Mouse (Mus musculus) hindbrain, postnatal 0 days (tissue): ENCODE results near the gene Foxp1. TPM values are rescaled to one million over a fixed set of nuclear protein-coding genes. Genes with fewer than 3 reads are reported as not detected.

ENCODE experiments used
- ATAC-seq: fragments of 200-750 bp; cut with Nextera tagmentation; 2 replicates; pipeline ENCODE4 v1.8.0; 2017; ENCODE audit warnings: mild to moderate bottlenecking, moderate TSS enrichment, moderate library complexity
- DNase-seq: peaks from one replicate; pipeline ENCODE4 v3.0.0-alpha.2; 2015; ENCODE audit warnings: low spot score
- H3K27ac ChIP-seq: fragments of 300-500 bp; sonication (generic); 2 replicates; pipeline ENCODE4 v1.5.1; 2014; ENCODE audit warnings: mild to moderate bottlenecking
- H3K27me3 ChIP-seq: fragments of 300-500 bp; sonication (generic); 2 replicates; pipeline ENCODE4 v1.6.1; 2014; ENCODE audit warnings: low read length, mixed read lengths; ENCODE audit not compliant: insufficient read depth
- H3K36me3 ChIP-seq: fragments of 300-500 bp; sonication (generic); 2 replicates; pipeline ENCODE4 v1.6.1; 2014; ENCODE audit warnings: low read length, mixed read lengths; ENCODE audit not compliant: insufficient read depth
- H3K4me1 ChIP-seq: fragments of 300-500 bp; sonication (generic); 2 replicates; pipeline ENCODE4 v1.6.1; 2014; ENCODE audit warnings: antibody characterized with exemption, low read length, mixed read lengths; ENCODE audit not compliant: insufficient read depth
- H3K4me2 ChIP-seq: fragments of 300-500 bp; sonication (generic); 2 replicates; pipeline ENCODE4 v1.6.1; 2014; ENCODE audit warnings: low read depth, mild to moderate bottlenecking, low read length, moderate library complexity, mixed read lengths
- H3K4me3 ChIP-seq: fragments of 300-500 bp; sonication (generic); 2 replicates; pipeline ENCODE4 v1.5.1; 2014; ENCODE audit warnings: low read length
- H3K9ac ChIP-seq: fragments of 300-500 bp; sonication (generic); replicated peaks from 2 replicates; pipeline ENCODE4 v1.6.1; 2014; ENCODE audit warnings: mild to moderate bottlenecking, low read length, moderate library complexity, mixed read lengths
- H3K9me3 ChIP-seq: fragments of 300-500 bp; sonication (generic); 2 replicates; pipeline ENCODE4 v1.6.1; 2016; ENCODE audit warnings: low read length, mixed read lengths
- CTCF ChIP-seq: IDR thresholded peaks from 2 replicates; pipeline ENCODE4 v1.5.1; 2016; ENCODE audit warnings: antibody characterized with exemption, control low read depth, low read depth
- WGBS: fragments of 180-500 bp; shearing (Covaris S2); extraction: QIAGEN DNeasy Blood & Tissue Kit; methylation state at CpG from one replicate; pipeline ENCODE4 v1.1.7; 2014; 5-methylcytosine and 5-hydroxymethylcytosine counted together
- polyA plus RNA-seq: library from polyadenylated mRNA; unstranded; fragments of >200 nt; fragmentation: Nextera tagmentation; extraction: Ambion mirVana; gene quantifications from 2 replicates; pipeline ENCODE4 v1.2.1, GENCODE M21; 2015
- total RNA-seq: library from RNA; depleted of rRNA; stranded (reverse); fragments of >200 nt; gene quantifications from 2 replicates; pipeline ENCODE4 v1.2.3, GENCODE M21; 2014

The Foxp1 gene
- total and polyA plus RNA-seq, 2 experiments from 2014 or later: 53.6 to 54.8 TPM

DNA sequence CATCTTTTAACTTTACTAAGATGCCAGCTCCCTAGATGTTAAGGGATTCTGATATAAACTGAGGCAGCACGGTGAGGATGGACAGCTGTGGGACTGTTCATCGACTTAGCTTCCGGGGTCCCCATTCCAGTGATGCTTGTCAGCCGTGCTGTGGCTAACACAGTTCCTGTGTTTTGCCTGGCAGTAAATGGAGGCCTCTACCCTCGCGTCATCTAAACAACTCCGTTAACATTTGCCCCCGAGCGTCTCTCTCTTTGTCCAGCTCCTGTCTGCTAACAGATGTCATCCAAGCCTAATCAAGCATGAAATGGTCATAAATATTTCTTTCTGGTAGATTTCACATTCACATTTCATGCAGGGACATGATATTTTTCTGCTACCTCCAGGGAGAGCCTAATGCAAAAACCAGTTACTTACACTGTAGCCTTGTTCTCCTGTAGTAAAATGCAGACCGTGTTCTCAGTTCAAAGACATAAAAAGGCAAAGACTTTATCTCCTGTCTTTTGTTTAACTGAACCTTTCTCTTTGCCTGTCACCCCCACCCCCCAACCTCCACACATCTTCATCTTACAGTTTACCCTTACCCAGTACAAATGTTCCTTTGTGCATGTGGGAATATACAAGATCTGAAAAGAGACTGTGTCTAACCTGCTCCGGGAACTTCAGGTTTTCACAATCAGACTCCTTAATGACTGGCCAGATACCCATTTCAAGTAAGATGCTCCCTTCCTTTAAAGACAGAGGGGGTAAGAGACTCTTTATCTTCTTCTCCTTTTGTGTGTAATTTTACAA is 386.4 kb downstream of the Foxp1 start:
- Histone ChIP-seq H3K9me3 (no peaks in the 10 kb centered on the region), H3K4me1 (no peaks in the 10 kb centered on the region; the same call in 1 of the 2 replicates), H3K4me2 (no peak overlapping the region), H3K27me3 (no peaks in the 10 kb centered on the region), H3K36me3 (no peaks in the 10 kb centered on the region), H3K4me3 (no peak overlapping the region), H3K27ac (no peak overlapping the region), H3K9ac (no peak overlapping the region)
- WGBS: 30% methylated on average over 11 of the region's 11 CpGs
- ATAC-seq (no peak), DNase-seq (peak; percentile 36)
- no peak for TF ChIP-seq CTCF

GRCm38 (mm10) chr6:99131815-99132214 is 390.7 kb downstream of the Foxp1 start:
- TF ChIP-seq CTCF: no peak
- Histone ChIP-seq H3K27me3 (no peaks in the 10 kb centered on the region), H3K36me3 (no peaks in the 10 kb centered on the region), H3K9ac (no peak overlapping the region), H3K4me2 (no peak overlapping the region), H3K4me1 (no peaks in the 10 kb centered on the region; the same call in 1 of the 2 replicates), H3K27ac (no peak overlapping the region), H3K9me3 (no peaks in the 10 kb centered on the region), H3K4me3 (no peak overlapping the region)
- no peak for DNase-seq
- ATAC-seq: no peak
- WGBS: 51% methylated on average over 4 of the region's 4 CpGs

DNA sequence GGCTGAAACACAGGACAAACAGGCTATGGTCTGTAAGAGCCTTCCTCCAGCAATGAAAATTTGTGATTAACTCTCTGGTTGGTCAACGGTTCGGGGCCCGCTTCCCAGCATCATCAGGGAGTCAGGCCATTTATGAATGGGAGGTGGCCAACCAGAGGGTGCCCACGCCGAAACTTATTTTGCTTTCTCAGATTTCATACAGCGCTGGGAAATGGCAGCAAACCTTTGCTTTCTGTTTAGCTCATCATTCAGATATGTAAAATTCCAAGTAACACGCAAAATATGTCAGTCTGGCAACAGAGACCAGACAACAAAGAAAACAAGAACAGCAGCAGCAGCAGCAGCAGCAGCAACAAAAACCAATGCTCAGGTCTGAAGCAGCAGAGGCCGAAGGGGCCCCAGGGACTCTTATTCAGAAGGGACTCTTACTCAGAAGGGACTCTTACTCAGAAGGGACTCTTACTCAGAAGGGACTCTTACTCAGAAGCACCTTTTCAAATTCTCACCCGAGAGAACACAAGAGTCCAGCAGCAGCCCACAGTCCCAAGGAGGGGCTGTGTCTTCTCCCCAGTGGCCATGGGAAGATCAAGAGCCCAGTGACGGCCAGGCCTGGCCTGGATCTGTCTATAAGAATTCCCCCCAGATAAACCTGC is 391.6 kb downstream of the Foxp1 start:
- Histone ChIP-seq H3K27ac (no peak overlapping the region), H3K27me3 (no peaks in the 10 kb centered on the region), H3K4me2 (no peak overlapping the region), H3K36me3 (no peaks in the 10 kb centered on the region), H3K4me3 (no peak overlapping the region), H3K4me1 (no peaks in the 10 kb centered on the region; the same call in 1 of the 2 replicates), H3K9me3 (no peaks in the 10 kb centered on the region), H3K9ac (no peak overlapping the region)
- 65% methylated on average over 10 of the region's 10 CpGs for WGBS
- DNase-seq: no peak
- TF ChIP-seq CTCF: no peak
- no peak for ATAC-seq

- Histone ChIP-seq H3K36me3 (no peaks in the 10 kb centered on the region), H3K9me3 (no peaks in the 10 kb centered on the region), H3K27ac (no peak overlapping the region), H3K4me2 (no peak overlapping the region), H3K4me1 (no peaks in the 10 kb centered on the region), H3K9ac (no peak overlapping the region), H3K27me3 (no peaks in the 10 kb centered on the region), H3K4me3 (no peak overlapping the region)
- no peak for TF ChIP-seq CTCF
- WGBS: 86% methylated on average over 9 of the region's 9 CpGs
- no peak for ATAC-seq
- no peak for DNase-seq
Measured at GRCm38 (mm10) chr6:99126717-99127116, 395.8 kb downstream of the Foxp1 start.

- ATAC-seq: no peak
- WGBS: 86% methylated on average over 8 of the region's 8 CpGs
- no peaks in the 10 kb centered on the region for H3K27me3 ChIP-seq
Measured at GRCm38 (mm10) chr6:99120776-99121766, 401.4 kb downstream of the Foxp1 start.

DNA sequence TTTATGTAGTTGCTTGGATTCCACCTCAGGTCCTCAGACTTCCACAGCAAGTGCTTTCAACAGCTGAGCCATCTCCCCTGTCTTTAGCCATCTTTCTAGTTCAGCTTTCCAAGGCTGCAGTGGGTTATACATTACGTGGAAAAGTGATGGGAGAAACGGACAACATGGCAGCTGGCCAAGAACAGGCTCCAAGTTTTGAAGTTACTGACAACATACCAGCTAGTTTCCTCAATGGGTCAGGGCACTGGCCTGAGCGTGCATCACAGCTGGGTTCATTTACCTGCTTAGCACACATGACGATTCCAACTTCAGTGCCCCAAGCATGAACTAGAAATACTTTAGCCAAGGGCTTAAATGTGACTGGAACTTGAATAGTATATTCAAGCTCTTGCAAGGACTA is 404.0 kb downstream of the Foxp1 start:
- ATAC-seq (no peak), DNase-seq (no peak)
- no peaks in the 10 kb centered on the region for H3K4me1 ChIP-seq
- TF ChIP-seq CTCF: no peak
- H3K9ac ChIP-seq: no peak overlapping the region
- H3K27ac ChIP-seq: no peak overlapping the region
- no peaks in the 10 kb centered on the region for H3K9me3 ChIP-seq
- H3K4me3 ChIP-seq: no peak overlapping the region
- WGBS: 60% methylated on average over 4 of the region's 4 CpGs
- H3K27me3 ChIP-seq: no peaks in the 10 kb centered on the region
- no peaks in the 10 kb centered on the region for H3K36me3 ChIP-seq
- no peak overlapping the region for H3K4me2 ChIP-seq

More at GRCm38 (mm10) chr6:99120776-99121766, 401.4 kb downstream of the Foxp1 start:
- TF ChIP-seq CTCF: no peak
- H3K4me1 ChIP-seq: no peaks in the 10 kb centered on the region
- no peak overlapping the region for H3K27ac ChIP-seq
- no peak overlapping the region for H3K9ac ChIP-seq
- no peak overlapping the region for H3K4me2 ChIP-seq
- H3K36me3 ChIP-seq: no peaks in the 10 kb centered on the region
- DNase-seq: no peak
- H3K9me3 ChIP-seq: no peaks in the 10 kb centered on the region
- H3K4me3 ChIP-seq: no peak overlapping the region
